Mouse (Mus musculus) stomach, postnatal 0 days (tissue): Measurements from ENCODE around the gene Eif4e3.

ENCODE experiments used
- CTCF ChIP-seq: IDR thresholded peaks from 2 replicates; pipeline ENCODE4 v1.5.1; 2016; ENCODE audit warnings: antibody characterized with exemption, low read depth, mild to moderate bottlenecking, moderate library complexity
- EP300 ChIP-seq: optimal IDR thresholded peaks from 2 replicates; pipeline ENCODE3; 2016; ENCODE audit warnings: antibody characterized with exemption

- no peak for TF ChIP-seq CTCF
- TF ChIP-seq EP300, result no peak
These were observed 45.1 kb upstream of the Eif4e3 start for GRCm38 (mm10) chr6:99711576-99712101.
